Mouse (Mus musculus): Measurements from ENCODE around the gene Atp6v0b. TPM values are rescaled to one million over a fixed set of nuclear protein-coding genes. Genes with fewer than 3 reads are reported as not detected.

Gene Atp6v0b
- total RNA-seq, 4 experiments from 2014 or later = 234 to 264 (median 239) TPM

DNA sequence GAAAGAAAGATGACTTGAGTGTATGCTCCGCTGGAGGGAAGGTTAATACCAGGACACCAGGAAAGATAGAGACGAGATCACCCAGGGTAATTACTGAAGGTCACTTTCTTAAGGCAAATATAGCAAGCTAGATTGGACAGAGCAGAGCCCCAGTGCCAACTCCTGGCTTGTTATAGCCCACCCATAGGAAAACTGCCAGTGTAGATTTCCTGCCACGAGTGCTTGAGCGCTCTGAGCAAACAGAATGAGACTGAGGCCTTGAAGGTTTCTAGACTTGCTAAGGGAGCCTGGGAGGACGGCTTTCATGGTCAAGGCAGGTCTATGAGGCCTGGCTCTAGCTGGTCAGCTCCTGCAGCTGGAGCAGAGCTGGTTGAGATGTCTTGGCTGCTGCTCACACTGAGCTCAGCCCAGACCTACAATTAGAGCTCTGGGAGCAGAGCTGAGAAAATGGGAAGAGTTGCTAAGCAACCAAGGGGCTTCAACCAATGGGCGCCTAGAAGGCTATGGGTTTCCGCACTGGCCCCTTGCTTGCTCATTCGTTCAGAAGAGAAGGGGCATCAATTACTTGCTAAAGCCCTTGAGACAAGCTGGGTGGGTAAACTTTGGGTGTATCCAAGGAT is 21.8 kb upstream of the Atp6v0b start:
- no peak for DNase-seq

DNA sequence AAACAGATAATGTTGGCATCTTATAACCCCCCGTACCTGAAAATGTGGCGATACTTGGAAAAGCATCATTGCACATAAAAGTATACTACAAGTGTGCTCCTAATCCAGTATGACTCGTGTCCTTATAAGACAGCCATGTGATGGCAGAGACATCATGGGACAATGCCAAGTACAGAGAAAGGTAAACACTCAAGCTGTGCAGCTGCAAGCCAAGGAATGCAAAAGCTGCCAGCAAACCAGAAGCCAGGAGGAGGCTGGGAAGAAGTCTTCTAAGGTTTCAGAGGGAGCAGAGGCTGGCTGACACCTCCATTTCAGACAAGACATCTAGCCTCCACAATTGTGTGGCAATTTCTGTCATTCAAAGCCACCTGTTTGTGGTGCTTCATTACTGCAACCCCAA is 19.1 kb upstream of the Atp6v0b start:
- no peak for DNase-seq

DNA sequence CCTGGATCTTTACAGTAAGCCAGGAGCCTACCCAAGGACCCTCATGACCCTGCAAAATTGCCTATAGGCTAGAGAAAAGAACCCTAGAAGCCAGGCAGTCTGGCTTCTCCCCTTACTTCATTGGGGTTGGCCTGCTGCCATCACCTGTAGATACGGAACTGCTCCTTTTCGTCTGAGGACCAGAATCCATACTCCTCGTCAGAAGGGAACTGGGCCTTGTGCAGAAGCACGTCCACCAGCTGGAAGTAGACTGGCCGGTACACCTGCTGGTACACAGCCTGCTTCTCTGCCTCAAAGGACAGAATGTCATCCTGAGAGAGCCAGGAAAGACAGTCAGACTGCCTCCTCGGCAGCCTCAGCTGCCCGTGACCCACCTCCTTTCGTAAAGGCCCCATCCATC is 17.6 kb upstream of the Atp6v0b start:
- no peak for DNase-seq

DNA sequence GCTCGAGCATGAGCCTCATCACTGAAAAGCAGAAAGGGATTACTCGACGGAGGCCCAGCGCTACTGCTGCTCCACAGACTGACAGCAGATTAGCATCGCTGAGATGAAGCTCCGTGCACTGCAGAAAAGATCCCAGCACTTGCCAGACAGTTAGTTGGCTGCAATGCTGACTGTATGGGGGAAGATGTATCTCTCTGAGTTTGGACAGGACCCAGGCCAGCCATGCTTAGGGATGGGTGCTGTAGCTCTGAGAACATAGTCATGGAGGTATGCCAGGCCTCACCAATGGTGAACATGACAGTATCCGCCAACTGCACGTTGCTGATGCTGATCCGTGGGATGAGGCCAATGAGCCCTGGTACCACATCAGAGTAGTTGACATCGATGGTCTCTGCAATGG is 17.0 kb upstream of the Atp6v0b start:
- DNase-seq = no peak

DNA sequence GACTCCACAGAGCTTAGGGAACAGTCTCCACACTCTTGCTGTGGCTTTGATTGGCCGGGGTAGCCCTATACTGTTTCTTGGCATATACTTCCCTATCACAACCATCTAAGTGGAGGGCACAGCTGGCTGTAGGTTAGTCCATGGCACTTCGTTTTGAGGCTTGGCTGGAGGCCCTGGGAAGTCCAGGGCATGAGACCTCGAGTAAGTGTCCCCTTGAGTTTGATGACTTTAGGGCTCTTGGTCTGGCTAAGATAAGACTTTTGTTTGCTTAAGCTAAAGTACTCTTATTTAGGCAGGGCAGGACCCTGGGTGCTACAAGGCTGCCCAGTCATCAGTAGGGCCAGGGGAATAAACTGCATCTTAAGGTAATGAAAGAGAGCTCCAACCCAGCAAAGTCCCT is 11.0 kb upstream of the Atp6v0b start:
- DNase-seq = no peak

DNA sequence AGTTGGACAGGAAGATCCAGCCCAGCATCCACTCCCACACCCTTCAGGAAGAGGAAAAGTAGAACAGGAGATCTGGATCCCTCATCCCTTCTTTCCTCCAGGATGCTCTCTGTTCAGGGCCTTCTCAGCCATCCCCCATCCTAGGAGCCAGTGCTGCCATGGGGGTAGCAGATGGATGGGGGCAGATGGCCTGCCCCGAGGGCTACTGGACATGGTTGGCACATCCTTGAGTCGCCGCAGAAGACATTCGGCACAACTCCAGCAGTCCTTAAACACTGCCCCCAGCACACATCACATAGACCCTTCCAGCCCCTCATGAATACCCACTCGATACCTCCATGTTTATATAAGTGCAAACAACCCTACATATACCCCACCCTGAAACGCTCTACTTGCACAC is 8.9 kb upstream of the Atp6v0b start:
- no peak for DNase-seq

DNA sequence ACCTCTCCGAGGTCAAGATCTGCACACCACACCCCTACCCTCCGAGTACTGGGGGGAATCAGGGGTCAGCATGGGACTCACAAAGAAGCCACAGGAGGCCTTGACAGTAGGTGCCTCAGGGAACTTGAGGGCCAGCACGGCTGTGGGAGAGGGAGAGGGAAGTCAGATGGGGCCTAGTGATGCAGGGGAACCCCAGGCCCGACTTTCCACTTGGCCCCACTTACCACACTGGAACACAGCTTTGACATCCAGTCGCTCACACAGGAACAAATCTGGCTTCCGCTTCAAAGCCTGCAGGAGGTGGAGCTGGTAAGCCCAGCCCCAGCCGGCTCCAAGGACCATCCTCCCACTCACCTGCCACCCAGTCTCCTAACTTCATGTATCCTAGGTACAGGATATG is 8.2 kb upstream of the Atp6v0b start:
- DNase-seq = no peak

DNA sequence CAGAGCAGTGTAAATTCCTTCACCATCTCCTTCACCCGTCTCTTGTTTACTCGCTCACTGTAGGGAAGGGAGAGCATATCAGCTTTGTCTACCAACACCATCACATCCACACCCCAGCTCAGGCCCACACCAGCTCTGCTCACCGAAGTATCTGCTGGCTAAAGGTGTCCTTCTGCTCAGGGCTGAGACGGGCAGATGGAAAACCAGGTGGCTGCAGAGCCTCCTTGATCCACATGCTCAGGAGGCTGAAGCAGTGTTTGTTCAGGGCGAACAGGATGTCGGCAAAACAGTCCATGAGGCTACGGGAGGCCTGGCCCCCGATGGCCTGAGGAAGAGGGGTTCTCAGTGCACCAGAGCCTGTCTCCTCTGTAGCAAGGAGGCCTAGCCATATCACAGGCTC is 7.5 kb upstream of the Atp6v0b start:
- no peak for DNase-seq

DNA sequence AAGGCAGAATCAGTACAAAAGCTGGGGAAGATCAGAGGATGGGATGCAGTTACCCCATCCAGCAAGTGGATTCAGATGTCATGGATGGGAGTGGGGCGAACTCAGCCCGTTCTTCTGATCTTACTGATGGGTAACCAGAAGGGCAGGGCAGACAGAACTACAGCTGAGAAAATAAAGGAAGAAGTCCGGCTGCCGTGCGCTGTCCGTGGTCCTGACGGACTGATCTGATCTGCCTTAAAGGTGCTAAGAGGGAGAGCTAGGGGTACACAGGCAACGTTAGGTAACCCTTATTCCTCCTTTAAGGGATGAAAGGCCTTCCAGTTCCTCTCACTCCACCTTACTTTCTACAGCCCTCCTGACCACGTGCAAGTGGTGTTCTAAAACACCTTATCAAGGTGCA is 6.2 kb upstream of the Atp6v0b start:
- DNase-seq = no peak

DNA sequence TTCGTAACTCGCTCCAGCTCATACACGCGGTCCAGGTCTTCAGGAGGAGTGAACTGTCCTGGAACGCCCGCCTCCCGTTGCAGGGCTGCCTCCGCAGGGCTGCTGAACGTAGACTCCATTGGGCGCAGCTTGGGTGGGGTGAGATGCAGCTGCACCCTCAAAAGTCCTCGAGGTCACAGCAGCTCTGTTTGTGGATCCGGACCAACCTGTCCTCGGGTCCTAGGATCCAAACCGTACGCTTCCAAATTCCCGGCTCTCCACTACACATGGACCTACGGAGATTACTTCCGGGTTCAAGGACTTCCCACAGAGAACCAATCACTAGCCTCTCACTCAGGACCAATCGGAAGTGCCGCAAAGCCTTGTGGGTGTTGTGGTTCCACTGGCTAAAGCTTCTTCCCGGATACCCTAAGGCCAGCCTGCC is 4.6 kb upstream of the Atp6v0b start, which contains the start of gene Dph2:
Dph2 (minus strand) TSS at position 295 of the 424 bp plus-strand sequence.
- peak; percentile 81 for DNase-seq

DNA sequence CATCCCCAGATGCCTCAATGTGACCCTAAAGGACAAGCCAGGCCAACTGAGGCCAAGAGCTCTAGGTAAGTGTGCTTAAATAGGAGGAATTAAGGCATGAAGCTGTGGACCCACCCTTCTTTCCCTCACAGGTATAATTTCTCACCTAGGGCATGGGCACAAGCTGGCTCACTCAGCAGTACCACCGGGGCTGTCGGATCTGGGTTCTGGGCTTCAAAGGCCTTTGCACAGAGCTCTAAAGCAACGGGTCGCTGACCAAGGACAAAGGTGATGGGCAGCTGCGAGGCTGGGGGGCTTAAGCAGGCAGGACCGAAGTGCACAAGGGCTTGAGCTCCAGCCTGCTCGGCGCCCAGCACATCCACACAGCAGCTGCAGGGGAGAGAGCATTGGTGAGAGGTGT is 3.6 kb upstream of the Atp6v0b start:
- DNase-seq = no peak

DNA sequence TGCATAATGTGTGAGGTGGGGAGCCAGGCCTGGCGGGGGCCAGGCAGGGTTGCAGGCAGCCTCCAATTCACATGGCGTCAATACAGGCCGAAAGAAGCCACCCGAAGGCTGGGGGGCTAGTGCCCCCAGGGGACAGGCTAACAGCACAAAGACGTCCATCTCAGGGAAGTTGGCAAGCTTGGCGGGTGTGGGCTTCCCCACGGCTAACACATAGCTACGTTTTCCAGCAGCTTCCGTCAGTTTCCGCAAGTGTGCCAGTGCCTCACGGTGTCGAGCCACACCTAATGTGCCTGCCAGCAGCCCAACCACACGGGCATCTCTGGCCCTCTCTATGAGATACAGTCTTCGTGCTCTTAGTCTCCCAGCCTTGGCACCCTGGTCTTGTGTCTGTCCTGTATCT is 2.9 kb upstream of the Atp6v0b start:
- no peak for DNase-seq

DNA sequence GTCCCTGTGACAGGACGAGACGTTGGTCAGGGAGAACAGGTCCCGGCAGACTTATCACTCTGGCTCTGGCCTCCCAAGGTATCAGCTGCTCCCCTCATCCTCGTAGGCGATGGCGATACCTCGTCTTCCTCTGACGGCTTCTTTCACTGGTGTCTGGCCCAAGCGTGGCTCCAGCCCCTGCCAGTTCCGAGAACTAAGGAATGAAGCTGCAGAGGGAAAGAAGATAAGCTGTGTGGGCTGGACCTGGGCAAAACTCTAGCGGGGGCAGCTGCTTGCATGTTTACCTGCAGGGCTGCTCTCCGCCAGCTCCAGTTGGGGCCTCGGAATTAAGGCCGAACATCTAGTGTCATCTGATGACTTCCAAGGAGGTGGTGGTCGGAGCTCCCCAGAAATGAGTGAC is 2.3 kb upstream of the Atp6v0b start:
- DNase-seq = no peak

DNA sequence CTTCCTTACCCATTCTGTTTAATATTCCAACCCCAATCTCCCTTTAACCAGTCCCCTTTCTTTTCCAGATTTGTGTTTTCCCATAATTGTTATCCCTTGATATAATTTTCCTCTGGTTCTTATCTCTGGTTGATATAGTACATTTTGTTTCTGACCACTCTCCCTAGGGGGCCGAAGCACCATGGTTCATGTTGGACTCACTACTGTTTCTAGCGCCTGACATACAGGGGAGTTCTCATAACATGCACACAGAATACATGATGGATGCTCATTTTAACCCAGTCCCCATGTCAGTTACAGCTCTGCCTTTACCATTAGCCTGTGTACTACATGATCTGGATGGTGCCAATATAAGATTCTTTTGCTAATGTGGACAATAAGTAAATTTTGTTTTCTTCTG is 787 bp upstream of the Atp6v0b start:
- no peak for DNase-seq

DNA sequence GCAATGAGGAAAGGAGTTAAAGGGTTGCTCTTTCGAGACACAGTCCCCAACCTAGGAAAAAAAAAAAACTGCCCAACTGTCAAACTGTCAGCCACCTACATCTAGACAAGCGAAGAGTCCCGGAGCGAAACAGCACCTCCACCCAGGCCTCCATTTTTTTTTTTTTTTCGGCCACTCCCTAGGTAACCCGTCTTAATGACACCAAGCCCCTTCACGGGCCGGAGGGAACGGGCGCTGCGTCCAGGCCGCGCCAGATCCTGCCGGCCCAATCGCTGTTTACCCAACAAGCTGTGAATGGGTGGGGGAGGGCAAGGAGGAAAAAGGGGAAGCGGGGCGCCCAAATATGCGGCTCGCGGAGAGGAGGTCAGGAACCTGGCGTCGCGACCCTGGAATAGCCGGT is 489 bp downstream of the Atp6v0b start:
- no peak for DNase-seq

DNA sequence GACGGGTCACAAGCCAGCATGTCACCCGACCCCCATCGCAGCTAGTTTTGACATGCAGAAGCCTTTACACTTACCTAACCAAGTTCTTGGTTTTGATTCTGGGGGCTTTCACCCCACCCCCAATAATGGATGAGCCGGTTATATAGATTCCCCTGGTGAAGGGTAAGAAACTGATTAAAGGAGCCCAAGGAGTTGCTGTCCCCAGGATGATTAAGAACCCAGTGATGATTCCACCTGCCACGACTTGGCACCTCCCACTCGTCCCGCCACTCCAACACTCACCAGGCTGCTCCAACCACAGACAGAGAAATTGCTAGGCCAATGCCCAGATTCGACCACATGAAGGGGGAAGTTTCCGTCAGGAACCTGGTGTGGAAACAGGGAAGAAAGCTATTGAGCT is 1.1 kb downstream of the Atp6v0b start:
- DNase-seq = no peak

DNA sequence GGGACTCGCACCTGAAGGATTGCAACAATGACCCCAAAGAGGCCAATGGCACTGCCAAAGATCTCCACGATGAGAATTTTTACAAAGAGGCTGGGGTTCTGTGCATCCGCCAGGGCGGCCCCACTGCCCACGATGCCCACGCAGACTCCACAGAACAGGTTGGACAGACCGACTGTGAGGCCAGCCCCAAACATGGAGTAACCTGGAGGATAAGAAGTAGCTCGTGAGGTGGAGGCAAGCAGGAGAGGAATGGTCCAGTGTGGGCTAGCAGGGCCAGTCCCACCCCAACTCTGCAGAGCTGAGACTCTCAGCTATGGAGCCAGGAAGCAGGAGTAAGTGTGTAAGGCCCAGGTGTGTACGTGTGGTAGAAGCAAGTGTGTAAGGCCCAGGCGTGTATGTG is 2.0 kb downstream of the Atp6v0b start:
- no peak for DNase-seq

DNA sequence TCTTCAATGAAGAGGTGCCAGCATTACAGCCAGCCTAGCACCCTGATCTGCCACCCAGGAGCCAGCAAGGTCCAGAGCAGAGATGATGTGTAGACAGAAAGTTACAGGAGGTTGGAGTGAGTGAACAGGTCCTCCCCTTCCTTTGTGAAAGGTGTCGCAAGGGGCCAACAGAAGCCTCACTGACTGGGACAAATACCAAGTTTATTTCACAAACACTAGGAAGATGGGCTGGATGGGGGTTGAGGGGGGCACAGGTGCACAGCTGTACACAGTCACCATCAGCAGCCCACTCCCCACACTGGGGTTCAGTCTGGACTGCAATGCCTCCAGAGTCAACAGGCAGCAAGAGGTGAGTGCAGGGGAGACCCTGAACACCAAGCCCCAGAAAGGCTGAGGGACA is 3.0 kb downstream of the Atp6v0b start:
- no peak for DNase-seq

DNA sequence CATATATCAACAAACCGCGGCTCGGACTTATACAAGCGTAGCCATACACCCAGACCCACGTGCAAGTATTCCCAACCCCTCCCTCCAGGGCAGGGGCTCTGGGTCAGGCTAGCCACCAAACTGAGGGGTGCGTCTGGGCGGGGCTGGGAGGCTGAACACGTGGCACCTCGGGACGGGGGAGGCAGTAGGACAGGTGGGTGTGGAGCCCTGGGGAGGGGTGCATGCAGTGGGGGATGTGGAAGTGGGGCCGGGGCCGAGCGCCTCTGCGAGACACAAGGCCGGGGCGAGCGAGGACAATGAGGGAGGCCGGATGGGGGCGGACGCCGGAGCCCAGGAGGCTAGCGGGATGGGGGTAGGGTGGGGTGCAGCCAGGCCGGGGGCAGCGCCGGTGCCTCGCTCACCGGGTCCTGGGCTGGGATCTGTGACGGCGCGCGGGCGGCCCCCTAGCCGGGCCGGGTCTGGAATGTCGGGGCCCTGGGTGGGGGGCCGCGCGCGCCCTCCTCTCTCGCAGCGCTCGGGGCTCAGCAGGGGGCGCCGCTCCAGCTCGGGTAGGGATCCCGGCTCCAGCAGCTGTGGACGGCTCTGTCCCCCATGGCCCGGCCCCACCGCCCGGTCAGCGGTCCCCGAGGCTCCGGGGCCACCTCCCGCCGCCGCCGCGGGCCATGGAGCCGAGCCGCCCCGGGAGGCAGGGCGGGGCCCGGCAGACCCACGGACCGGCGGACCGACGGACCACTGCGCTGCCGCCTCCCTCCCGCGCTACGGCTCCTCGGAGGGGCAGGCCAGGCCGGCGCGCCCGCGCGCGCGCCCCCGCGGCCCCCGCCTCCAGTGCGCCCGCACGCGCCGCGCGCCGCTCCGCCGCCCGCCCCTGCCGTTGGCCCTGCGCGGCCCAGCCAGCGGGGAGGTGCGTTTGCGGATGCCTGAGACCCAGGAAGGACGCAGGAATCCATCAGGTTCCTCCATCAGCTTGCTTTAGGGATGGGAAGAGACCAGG is 4.1 kb downstream of the Atp6v0b start, which contains the start of gene B4galt2:
B4galt2 (minus strand) TSS at position 787 of the 991 bp plus-strand sequence.
- DNase-seq = no peak

DNA sequence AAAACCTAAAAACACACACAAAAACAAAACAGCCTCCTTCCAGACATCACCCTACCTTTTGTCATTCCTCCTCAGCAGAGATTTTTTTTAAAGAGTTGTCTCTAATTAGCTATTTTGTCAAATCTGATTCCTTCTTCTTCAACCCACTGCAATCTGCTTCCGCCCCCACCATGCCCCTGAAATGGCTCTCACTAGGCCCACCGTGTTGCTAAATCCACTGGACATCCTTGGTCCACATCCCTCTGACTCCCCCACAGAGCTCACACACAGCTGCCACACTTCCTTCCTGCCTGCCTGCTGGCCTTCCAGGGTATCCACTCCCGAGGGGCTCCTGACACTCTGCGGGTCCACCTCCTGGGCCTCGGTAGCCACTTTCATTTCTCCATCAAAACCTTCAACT is 8.4 kb downstream of the Atp6v0b start:
- DNase-seq = no peak

DNA sequence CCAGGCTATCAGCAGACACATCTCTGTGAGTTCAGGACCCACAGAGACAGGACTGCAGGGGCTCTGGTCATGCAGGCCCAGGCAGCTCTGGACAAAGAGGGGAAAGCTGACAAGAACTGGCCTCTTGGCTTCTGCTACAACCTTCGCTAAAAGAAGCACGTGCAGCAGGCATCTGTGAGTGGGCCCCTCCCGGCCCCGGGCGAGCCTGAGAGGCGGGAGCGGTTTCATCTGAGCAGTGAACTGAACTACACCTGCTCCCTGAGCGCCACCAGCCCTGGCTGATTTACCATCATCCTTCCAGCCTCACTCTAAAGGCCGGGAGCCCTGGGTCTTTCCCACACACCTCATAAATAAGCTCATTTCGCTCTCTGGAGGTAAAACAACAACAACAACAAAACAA is 8.8 kb downstream of the Atp6v0b start:
- no peak for DNase-seq

DNA sequence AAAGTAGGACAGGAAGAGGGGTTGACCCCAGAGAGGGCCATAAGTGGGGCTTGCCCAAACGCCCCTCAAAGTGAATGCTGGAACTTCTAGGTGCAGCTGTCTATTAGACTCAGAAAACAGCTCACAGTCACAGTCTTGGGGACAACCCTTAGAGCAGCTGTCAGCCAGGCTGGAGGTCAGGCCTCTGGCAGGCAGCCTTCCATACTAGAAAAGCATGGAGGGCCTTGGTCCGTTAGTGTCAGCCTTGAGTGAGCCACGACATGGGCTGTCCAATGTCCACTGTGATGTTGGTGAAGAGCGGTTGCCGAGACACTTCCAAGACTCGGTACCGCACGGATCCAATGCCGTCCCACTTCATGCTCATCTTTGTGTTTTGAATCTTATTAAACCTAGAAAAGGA is 13.5 kb downstream of the Atp6v0b start:
- no peak for DNase-seq

DNA sequence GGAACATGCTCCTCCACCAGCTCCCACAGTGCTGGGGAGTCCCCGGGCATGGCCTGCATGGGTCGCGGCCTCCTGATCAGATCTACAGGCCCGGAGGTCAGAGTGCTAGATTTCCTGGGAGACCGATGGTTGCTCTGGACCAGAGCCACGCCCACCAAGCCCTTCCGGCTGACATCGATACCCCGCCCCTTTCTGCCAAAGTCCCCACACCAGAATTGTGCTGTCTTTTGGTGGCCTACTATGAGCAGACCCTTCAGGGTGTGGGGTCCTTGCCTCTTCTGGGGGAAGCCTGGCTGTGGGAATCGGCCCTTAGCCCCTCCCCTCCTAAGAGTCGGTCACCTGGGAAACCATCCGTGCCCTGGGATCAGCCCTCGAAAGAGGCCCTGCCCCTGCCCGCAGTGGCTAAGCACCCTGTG is 14.7 kb downstream of the Atp6v0b start, which contains the start of gene Ccdc24:
Ccdc24 (minus strand) TSS at position 87 of the 416 bp plus-strand sequence.
- no peak for DNase-seq

DNA sequence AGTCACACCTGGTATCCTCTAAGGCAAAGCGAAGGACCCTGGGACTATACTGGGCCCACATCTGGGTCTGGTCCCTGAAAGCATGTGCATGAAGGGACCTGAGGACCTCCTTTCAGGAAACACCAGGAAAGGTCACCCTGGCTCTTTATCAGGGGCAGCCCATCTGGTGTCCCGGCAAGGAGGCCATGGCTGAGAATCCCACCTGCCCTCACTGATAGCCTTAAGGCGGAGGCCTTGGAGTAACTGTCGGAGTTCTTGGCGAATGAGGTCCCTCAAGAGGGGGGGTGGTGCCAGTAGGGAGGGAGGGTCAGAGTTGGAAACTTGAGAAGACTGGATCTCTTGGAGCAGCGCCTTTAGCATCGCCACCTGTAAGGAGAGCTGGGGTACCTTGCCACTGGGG is 15.3 kb downstream of the Atp6v0b start:
- no peak for DNase-seq
